Mouse (Mus musculus) cortical plate, adult 2 months (tissue): ENCODE measurements around the gene Dlk1. TPM values are rescaled to one million over a fixed set of nuclear protein-coding genes. Genes with fewer than 3 reads are reported as not detected.

Experiments
- H3K27ac ChIP-seq: fragments of 200-500 bp; 2 replicates; pipeline ENCODE4 v1.5.1; 2012; ENCODE audit warnings: low read length, control low read depth, inconsistent platforms; ENCODE audit not compliant: insufficient read depth
- H3K4me1 ChIP-seq: fragments of 200-500 bp; 2 replicates; pipeline ENCODE4 v1.6.1; 2011; ENCODE audit warnings: low read length; ENCODE audit not compliant: control insufficient read depth, insufficient read depth
- H3K4me3 ChIP-seq: fragments of 200-500 bp; 2 replicates; pipeline ENCODE4 v1.5.1; 2011; ENCODE audit warnings: mild to moderate bottlenecking, low read length, control low read depth; ENCODE audit not compliant: insufficient read depth
- CTCF ChIP-seq: fragments of 200-500 bp; IDR thresholded peaks from 2 replicates; pipeline ENCODE4 v1.5.1; 2011; ENCODE audit warnings: mild to moderate bottlenecking, control low read depth, low read length; ENCODE audit not compliant: insufficient read depth; ENCODE audit errors: extremely low read depth
- POLR2A ChIP-seq: fragments of 200-500 bp; IDR thresholded peaks from 2 replicates; pipeline ENCODE4 v1.6.1; 2011; ENCODE audit warnings: mild to moderate bottlenecking, low read length, control low read depth; ENCODE audit not compliant: insufficient read depth; ENCODE audit errors: extremely low read depth
- polyA plus RNA-seq: library from polyadenylated mRNA; depleted of rRNA; stranded (reverse); fragments of >200 nt; gene quantifications from 2 replicates; pipeline ENCODE4 v1.2.3, GENCODE M21; 2012

The Dlk1 gene
- polyA plus RNA-seq, 1 experiment: 1.2 TPM

DNA sequence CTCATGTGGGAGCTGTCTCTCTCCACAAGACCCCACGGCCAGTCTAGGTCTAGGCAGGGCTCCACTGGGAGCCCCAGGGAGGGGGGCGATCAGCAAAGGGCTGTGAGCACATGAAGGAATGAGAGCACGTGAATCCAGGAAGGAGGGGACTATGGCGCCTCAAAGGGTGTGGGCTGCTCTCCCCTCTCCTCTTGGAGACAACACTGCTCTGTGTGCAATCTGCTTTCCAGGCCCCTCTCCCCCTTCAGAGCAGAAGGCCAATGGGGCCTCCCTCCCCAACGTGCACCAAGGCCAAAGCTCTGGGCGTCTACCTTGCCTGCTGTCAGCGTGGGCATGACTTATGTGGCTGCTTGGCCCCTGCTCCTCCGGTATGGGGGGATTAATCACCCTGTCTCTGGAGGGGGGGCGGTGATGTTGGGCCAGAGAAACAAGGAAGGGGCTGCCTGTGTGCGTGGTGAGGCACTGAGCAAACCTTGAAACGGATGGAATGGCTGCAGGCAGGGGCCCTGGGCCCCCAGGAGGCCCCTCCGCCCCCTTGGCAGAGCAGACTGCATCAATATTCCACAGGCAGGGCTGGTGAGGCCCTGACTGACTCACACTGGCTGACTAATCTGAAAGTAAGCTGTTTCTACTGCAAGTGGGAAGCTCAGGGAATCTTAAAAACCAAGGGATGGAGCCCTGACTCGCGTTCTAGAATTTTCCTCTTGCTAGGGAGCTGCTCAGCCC is 35.0 kb upstream of the Dlk1 start:
- Histone ChIP-seq H3K4me1 (no peaks in the 10 kb centered on the region), H3K27ac (no peak overlapping the region), H3K4me3 (no peak overlapping the region)
- TF ChIP-seq CTCF (no peak), POLR2A (no peak)

DNA sequence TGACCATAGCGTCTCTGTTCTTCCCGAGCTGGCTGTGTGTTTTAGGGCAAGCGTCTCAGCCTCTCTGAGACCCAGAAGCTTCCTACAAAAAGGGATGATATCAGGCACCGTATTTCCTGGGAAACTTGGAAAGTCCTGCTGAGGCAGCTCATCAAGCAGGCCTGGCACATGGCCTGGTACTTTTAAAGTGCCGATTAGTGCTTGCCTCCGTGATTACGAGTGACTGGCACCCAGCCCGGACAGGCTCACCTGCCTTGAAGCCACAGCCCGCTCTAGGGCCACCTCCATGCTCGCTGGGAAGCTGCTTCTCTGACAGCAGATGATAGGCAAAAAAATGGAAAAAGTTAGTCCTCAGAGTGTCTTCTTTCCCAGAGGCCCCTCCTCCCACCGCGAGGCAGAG is 32.6 kb upstream of the Dlk1 start:
- Histone ChIP-seq H3K4me3 (no peak overlapping the region), H3K4me1 (no peaks in the 10 kb centered on the region), H3K27ac (no peak overlapping the region)
- TF ChIP-seq CTCF (no peak), POLR2A (no peak)

DNA sequence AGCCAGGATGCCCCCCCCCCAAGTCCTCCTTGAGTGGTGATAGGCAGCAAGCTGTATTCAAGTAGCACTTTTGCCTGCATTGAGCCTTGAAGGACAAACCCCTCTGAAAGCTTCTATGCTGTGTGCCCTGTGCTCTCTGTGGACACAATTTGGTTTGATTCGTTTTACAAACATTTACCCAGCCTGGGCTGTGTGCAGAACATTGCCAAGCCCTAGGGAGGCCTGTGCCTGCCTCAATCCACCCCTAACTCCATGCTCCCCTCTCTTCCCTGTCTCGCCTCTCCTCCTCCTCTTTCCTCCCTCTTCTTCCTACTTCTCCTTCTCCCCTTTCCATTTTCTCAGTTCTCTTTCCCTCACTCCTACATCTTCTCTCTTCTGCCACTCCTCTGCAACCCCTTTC is 29.5 kb upstream of the Dlk1 start:
- H3K4me1 ChIP-seq: peaks cover 3% of the 10 kb centered on the region
- no peak overlapping the region for H3K27ac ChIP-seq
- TF ChIP-seq CTCF: no peak
- TF ChIP-seq POLR2A: no peak
- H3K4me3 ChIP-seq: no peak overlapping the region

GRCm38 (mm10) chr12:109423716-109424429 is 28.8 kb upstream of the Dlk1 start:
- no peak overlapping the region for H3K4me3 ChIP-seq
- TF ChIP-seq POLR2A: no peak
- TF ChIP-seq CTCF: no peak
- H3K4me1 ChIP-seq: peaks cover 3% of the 10 kb centered on the region
- no peak overlapping the region for H3K27ac ChIP-seq

- Histone ChIP-seq H3K27ac (no peak overlapping the region), H3K4me1 (peaks cover 3% of the 10 kb centered on the region), H3K4me3 (no peak overlapping the region)
- no peak for TF ChIP-seq POLR2A
- no peak for TF ChIP-seq CTCF
Observed at GRCm38 (mm10) chr12:109424753-109425332, 27.8 kb upstream of the Dlk1 start.

- H3K27ac ChIP-seq: no peak overlapping the region
- no peak for TF ChIP-seq POLR2A
- no peak for TF ChIP-seq CTCF
Observed at GRCm38 (mm10) chr12:109425982-109426381, 26.6 kb upstream of the Dlk1 start.

GRCm38 (mm10) chr12:109432475-109433130 is 20.0 kb upstream of the Dlk1 start:
- no peaks in the 10 kb centered on the region; the same call in 1 of the 2 replicates for H3K4me1 ChIP-seq

More at GRCm38 (mm10) chr12:109425982-109426381, 26.6 kb upstream of the Dlk1 start:
- H3K4me1 ChIP-seq: peaks cover 3% of the 10 kb centered on the region
- H3K4me3 ChIP-seq: no peak overlapping the region

GRCm38 (mm10) chr12:109436367-109436807 is 16.2 kb upstream of the Dlk1 start:
- no peak overlapping the region for H3K27ac ChIP-seq
- peaks cover 2% of the 10 kb centered on the region for H3K4me1 ChIP-seq
- no peak overlapping the region for H3K4me3 ChIP-seq
- TF ChIP-seq CTCF (0 out of 2 replicates have a peak, but pooled peaks have one; percentile 12), POLR2A (no peak)

More at GRCm38 (mm10) chr12:109432475-109433130, 20.0 kb upstream of the Dlk1 start:
- no peak overlapping the region for H3K4me3 ChIP-seq
- no peak for TF ChIP-seq CTCF
- TF ChIP-seq POLR2A: no peak
- H3K27ac ChIP-seq: no peak overlapping the region

DNA sequence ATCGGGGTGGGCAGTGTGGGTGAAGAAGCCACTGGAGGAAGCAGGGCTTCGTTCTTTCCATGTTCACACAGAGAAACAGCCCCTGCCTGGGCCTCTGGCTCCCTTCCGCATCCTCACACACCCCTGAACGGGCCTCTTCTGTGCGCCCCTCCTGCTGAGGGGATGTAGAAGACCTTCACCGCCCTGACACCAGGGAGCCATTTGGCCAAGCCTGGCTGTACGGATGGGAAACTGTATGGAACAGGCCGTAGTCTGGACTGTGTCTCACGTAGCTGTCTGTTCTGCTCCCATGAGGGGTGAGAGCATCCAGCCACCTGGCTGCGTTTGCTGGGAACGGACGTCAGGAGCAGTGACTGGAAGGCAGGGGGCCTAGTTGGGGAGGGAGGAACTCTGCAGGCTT is 15.8 kb upstream of the Dlk1 start:
- H3K4me3 ChIP-seq: no peak overlapping the region
- peaks cover 2% of the 10 kb centered on the region for H3K4me1 ChIP-seq
- TF ChIP-seq CTCF (no peak), POLR2A (no peak)

More for the DNA sequence above, 15.8 kb upstream of the Dlk1 start:
- H3K27ac ChIP-seq: no peak overlapping the region
